Mouse (Mus musculus) gastrocnemius, adult 8-10 months (tissue): ENCODE measurements around the gene Kazn. TPM values are rescaled to one million over a fixed set of nuclear protein-coding genes. Genes with fewer than 3 reads are reported as not detected.
A peak's percentile ranks its signal among the peaks of the same experiment; 100 is the strongest.

ENCODE experiments used
- DNase-seq, 2 experiments: peaks; one replicate each; pipeline ENCODE4 v3.0.0; 2022; ENCODE audit warnings: low spot score in 2 of 2
- total RNA-seq, 4 experiments: library from RNA; stranded (reverse); gene quantifications; 2 replicates each; pipeline ENCODE4 v1.2.4; 2022

The Kazn gene
- total RNA-seq: 1 to 10 TPM; 1.3 to 1.9 (median 1.7) TPM

DNA sequence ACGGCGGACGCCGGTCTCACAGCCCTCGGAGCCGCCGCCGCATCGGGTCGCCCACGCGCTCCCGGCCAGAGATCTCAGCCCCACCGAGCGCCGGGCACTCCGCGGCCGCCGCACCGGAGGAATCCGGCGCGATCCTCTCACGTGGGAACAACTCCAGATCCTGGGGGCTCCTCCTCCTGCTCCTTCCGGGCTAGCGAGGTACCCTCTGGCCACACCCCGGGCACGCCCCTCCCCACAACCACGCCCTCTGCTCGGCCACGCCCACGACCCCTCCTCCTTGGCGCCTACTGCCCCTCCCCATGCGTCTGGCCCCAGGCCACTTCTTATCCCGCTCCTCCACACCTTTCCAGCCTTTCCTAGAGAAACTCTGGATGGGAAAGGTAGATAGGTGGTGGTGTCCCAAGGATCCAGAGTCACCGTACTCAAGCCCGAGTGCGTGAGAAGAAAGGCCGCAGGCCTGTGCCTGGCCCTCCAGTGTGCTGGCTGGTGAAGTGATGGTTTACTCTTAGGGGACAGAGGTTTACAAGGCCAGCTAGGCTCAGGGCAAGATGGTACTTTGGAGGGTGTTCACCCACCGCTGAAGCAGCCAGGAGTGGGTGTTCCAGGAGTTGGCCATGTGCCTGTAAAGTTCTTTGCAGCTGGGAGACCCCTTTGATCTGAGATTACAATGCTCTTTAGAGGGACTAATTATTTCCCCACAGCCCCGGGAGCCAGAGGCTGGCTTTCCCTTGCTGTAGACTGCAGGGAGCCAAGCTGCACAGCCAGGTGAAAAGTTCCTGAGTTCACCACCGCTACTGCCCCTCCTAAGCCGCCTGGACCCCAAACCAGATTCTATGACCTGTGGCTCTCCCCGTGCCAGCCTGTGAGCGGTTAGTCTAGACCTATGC is at the start of gene Kazn:
Gene Kazn (minus strand): TSS at position 162 of the 887 bp plus-strand sequence.
- DNase-seq: peak; percentile 60 to 64

DNA sequence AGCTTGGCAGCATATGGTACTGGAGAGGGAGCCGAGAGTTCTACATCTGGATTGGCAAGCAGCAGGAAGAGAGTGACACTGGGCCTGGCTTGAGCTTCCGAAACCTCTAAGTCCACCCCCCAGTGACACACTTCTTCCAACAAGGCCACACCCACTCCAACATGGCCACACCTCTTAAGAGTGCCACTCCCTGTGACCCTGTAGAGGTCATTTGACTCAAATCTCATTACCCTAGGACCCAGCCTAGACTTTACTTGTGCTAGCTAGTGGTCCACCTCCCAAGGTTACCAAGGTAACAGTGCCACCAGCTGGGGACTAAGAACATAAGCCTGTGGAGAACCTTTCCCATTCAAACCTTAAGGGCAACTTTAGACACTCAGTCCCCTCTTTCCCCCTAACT is 46.3 kb upstream of the Kazn start:
- no peak for DNase-seq

DNA sequence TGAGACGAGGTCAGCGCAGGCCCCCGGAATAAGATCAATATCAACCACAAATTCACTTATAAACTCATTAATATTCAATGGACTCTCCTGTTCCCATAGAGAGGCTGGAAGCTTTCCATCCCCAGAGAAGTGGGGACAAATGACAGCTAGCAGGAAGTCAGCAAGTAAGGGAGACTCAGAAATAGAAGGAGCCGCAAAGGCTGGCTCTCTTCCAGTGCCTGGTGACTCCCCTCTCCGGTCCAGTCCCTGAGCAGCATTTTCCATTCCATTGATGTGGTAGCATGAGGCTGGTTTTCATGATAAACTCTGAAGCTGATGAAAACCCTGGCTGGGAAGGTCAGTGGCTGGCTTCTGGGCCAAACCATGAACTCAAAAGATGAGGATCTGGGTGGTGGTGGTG is 44.7 kb upstream of the Kazn start:
- no peak for DNase-seq

DNA sequence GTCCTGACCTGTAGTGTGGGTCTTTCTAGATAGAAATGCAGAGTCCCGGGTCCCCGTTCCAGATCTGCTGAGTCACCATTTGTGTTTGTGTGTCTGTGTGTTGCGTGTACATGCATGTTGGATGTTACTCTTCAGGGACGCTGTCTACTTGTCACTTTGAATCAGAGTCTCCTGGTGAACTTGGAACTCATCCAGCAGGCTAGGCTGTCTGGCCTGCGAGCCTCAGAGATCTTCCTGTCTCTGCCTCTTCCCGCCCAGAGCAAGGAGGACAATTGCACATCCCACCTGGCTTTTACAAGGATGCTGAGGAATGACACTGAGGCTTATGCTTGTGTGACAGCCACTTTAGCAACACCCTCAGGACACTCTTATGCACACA is 39.0 kb upstream of the Kazn start:
- DNase-seq: no peak

DNA sequence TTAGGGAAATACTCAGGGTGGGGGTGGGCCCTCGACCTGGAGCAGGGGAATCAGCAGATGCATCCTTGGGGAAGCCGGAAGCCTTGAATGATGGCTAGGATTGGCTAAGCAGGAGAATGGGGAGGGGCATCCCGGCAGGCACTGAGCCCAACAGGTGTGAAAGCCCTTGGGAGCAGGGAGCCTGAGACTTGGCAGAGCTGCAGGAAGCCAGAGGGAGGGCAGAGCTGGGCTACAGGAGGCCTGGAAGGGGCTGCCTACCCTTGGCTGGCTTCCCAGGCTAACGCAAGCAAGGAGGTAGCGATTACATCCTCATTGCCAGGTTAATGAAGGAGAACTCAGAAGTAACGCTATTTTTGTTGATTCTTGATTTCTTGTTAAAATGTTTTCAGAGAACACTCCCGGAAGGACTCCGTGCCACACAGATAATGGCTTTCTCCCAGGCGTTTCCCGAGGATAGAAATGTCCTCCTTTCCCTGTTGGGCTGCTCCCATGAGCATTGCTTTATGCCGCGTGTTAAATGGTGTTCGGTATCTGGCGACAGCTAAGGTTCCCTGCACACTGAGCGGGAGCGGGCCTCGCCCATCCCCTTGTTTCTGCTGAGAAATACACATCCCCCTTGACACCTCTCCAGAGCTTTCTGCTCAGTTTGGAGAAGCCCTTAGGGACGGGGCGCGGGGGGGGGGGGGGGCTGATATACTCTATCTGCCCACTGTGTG is 38.4 kb upstream of the Kazn start:
- DNase-seq: no peak

DNA sequence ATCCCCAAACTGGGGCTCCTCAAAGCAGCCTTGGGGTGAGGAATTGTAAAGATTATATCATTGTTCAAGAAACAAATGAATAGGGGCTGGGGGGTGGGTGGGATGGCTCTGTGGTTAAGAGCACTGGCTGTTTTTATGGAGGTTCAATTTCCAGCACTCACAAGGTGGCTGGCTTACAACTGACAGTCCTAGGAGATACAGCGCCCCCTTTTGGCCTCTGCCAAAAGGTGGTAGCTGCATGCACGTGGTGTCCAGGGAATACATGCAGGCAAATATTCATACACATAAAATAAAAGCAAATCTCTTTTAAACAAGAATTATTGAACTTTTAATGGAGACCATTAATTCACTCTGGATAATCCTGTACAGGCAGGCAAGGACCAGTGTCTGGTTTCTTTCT is 36.0 kb upstream of the Kazn start:
- DNase-seq: no peak

DNA sequence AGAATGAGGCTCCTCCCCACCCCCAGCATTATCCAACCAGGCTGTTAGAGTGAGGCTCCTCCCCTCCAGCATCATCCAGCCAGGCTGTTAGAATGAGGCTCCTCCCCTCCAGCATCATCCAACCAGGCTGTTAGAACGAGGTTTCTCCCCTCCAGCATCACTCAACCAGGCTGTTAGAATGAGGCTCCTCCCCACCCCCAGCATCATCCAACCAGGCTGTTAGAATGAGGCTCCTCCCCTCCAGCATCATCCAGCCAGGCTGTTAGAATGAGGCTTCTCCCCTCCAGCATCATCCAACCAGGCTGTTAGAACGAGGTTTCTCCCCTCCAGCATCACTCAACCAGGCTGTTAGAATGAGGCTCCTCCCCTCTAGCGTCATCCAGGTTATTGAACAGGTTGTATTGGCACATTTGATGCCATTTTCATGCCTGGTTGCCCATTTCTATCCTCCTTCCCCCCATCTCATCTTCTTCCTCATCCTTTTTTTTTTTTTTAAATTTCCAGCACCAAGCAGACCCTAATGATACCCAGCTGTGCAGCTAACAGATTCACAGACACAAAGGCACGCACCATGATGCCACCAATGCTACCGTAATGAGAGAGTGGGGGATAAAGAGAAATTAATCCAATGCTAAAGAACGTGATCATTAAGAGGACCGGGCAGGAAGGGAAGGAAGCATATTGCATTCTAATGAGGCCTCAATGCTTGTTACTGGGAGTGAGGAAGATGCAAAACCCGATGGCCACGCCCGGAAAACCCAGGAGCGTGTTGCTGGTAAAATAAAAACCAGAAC is 35.4 kb upstream of the Kazn start:
- no peak for DNase-seq

DNA sequence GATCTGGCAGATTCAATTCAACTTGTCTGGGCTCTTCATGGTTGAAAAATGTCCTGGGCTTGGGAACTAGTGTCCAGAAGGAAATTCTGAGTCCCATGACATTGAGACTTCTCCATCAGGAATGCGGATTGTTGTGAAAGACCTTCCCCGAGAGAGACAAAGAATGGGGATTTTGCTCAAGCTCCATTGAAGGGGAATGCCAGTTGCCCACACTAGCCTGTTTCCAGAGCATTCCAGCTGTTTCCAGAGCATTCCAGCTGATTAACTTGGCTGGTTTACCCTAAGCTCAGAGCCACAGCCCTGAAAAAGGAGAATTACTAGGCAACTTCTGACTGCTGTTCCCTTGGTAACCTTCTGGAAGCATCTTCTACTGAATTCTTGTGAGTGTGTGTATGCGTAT is 32.3 kb upstream of the Kazn start:
- no peak for DNase-seq

DNA sequence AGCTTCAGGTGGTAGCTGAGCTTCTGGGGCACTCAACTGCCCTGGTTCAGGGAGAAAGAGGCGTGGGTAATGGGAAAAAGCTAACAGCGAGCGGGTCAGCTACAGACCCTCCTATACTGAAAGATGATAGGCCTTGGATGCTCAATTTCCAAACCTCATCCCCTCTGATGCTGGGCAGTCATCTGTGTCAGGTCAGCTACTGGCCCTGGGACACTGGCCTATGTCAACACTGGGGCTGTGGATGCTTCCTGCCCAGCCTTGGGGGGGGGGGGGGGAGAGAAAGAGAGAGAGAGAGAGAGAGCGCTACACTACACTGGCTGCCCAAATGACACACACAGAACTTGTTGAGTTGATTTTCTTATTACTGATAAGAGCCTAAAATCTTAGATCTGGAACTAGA is 28.6 kb upstream of the Kazn start:
- DNase-seq: no peak

DNA sequence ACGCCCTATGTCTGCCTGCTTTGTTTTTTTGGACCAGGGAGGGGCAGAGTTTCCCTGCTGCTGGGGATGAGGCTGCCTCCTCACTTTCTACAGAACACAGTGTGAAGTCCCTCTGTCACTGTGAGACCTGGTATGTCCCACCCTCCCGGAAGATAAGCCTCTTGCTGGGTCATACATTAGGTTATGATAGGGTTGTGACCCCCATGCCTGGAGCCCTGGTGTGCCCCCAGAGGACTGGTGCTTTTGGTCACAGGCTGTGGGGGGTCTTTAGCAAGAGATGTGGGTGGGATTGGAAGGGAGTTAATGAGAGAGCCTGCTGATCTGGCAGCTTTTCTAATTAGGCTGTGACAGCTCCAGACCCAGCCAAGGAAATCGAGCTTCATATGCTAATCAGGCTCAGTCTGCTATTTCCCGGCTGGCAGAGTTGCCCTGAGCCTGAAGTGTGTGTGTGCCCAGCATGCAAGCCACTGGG is 28.2 kb upstream of the Kazn start:
- DNase-seq: no peak

DNA sequence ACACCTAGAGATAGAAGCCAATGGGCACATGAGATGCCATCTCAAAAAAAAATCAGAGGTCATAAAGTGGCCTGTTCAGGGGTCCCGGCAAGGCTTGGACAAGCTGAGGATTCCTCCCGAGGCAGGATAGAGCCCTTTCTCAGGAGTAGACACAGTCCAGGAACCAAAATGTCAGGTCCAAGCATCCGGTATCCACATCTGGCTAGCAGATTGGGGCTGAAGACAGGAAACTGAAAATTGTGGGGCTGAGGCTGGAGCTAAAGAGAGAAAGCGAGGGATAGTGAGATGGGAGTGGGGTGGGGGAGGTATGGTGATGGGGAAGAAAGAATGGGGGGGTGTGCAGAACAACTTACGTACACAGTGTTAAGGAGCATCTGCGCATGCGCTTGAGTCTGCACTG is 25.1 kb upstream of the Kazn start:
- DNase-seq: no peak

DNA sequence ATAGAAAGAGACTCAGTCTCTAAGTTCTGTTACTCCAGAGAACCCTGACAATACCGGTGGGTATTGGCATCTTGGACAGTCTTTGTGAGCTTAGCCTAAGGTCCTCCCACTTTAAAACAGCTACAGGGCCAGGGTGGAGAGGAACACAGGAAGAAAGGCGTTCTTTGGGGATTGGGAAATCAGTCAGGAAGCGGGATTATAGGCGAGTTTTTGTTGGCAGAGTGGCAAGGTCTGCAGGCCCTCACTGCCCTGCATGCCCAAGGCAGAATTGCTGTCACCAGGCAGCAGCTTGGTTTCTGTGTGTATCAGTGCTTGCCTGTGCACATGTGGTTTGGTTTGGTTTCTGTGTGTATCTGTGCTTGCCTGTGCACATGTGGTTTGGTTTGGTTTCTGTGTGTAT is 22.5 kb upstream of the Kazn start:
- no peak for DNase-seq

DNA sequence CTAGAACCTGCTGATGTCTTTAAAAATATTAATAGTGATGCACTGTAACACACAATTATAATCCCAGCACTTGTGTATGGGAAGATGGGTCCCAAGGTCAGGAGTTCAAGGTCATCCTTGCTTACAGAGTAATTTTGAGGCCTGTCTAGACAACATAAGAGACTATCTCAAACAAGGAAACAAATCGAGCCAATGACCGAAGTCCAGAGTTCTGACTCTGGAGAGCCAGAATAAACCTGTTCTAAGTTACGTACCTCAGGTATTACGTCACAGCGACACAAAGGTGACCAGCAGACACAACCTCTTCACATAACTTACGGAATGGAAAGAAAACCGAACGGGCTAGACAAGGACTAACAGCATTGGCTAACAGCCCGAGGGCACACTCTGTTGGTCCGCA is 19.5 kb upstream of the Kazn start:
- DNase-seq: no peak

DNA sequence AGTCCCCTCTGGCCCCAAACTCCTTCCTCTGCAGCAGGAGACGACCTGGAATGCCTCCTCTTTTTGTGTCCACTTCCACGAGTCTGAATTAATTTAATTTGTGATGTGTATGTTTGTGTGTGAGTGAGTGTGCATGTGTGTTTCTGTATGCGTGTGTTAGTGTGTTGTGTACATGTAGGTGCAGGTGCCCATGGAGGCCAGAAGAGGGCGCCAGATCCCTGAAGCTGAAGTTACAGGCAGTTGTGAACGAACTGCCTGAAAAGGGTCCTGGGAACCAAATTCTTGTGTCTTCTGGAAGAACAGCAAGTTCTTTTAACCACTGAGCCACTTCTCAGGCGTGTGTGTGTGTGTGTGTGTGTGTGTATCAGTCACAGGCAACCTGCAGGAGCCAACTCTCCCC is 14.9 kb upstream of the Kazn start:
- DNase-seq: no peak

DNA sequence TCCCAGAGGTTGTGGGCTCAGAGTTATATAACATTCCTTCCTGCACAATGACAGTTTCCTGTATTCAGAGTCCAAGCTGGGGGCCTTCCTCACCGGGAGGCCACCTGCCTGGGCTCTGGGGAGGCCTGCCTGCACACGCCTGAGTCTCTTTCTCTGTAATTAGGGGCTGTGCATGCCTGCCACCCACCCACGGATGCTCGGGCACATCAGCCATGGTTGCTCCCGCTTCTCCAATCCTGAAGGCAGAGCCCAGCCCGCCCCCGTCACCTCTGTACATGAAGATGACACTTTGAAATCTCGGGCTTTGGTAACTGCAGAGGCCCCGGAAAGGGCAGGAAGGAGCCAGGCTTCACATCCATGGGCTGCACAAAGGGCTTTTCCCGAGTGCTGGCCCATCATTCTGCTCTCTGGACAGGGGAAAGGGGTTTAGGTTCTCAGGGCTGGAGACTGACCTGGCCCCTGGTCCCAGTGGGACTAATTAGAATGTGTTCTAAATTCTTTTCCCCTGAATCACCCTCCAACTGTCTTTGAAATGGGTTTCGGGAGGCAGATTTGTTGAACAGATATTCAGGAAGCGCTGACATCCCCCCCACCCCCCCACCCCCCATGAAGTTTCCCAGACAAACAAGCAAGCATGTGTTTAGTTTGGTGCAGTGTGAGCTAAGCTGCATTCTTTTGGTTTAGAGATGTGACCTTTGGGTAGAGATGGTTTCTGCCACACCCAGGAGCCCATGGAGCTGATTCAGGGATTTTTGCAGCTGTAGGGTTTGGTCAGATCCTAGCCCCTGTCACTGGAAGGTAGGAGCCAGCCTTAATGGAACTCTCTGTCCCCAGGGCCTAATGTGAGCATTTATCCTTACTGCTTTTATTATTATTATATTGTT is 12.5 kb upstream of the Kazn start:
- no peak for DNase-seq

DNA sequence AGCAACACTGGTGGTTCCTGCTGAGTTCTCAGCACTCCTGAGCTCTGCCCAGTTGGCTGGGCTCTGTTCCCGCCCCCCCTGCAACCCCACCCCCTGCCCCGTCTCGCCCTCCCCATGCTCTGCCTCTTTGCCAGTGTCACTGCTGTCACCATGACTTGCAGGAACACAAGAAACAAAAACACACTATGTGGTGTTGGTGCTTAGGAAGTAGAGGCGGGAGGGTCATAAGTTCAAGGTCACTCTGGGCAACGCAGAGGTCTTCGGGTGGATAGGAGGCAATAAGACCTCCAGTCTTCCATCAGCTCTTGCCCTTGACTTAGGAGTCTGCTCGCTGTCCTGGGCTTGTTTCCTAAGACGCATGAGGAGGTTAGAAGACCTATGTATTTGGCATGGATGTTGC is 10.9 kb upstream of the Kazn start:
- no peak for DNase-seq

DNA sequence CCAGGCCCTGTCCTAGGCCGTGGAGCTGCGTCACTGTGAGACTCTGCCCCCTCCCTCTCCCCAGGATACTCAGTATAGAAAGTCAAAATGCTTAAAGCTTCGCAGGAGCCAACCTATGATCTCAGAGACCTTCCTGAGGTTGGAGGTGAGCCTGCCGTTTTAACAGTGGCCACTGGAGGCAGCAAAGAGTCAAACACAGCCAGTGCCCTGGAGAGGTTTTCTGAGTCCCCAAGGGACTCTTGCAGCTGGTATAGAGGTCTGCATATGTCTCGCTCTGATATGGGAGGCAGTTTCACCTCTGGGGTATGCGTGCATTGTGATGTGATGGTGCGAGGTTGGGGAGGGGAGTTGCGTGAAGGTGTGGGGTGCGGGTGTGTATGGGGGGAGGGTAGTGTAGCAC is 10.2 kb upstream of the Kazn start:
- DNase-seq: no peak

DNA sequence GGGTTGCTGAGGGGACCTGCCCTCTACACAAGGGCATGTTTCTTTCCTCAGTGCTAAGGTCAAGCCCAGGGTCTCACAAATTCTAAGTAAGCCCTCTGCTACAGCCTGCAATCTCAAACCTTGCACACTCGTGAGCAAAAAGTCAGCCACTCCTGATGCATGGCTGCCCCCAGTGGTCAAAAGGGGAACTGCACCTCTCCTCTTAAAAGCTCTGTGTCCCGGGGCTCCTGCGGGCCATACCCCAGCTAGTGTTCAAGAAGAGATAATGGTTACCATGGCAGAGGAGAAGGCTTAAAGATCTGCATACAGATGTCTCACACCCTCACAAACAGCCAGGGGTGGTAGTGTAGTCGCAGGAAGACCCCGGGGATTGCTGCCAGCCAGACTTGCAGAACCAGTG is 9.2 kb upstream of the Kazn start:
- peak; percentile 58 to 67 for DNase-seq

DNA sequence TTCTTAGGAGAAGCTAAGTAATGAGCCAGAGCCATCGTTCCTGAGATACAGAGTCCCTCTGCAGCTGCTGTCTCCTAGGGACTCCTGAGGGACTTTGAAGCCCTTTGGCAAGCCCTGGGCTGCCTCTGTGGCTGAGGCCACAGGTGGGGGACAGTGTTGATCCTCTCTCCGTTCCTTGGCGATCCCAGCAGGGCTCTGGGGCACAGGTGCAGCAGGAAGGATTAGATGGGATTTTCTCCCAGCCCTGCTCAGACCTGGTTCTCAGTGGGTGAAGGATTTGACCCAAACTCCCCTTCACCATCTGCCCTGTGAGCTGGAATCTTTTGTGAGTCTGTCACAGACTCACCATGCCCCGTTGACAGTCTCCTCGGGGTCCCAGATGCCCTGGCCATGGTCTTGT is 7.5 kb upstream of the Kazn start:
- no peak for DNase-seq

DNA sequence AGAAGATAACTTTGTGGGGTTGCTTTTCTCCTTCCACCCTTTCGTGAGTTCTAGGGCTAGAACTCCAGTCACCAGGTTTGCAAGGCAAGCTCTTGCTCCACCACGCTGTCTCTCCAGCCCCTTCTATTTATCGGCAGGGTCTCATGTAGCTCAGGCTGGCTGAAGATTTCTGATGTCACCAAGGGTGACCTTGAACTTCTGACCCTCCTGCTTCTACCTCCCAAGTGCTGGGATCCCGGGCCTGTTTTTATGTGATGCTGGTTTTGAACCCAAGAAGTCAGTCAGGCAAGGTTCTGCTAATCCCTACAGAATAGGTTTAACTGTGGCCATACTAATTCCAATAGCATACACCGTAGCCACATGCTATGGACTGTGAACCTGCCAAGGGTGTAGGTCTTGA is 5.4 kb upstream of the Kazn start:
- no peak for DNase-seq

DNA sequence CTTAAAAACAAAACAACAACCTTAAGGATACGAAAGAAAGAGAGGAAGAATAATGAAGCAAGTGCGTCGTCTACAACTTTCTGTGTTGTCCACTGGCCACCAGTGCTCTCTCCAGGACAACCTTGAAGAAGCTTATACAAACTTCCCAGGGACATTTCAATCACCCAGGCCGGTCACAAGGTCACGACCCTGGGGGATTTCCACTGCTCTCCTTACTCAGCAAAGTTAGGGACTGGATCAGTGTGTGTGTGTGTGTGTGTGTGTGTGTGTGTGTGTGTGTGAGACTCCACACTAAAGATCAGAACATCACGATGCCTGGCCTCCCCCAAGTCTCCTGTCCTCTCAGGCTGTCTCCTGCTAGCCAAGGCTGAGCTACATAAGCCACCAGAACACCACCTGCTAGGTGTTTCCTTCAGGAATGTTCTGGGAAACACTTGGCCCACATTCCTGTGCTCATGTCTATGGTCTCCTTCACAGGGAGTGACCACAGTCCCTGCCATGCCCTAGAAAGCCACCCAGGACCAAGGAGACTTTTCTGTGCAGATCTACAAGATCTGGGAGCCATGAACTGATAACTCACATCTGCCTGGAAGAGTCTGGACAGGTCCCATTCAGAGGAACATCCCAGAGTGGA is 3.7 kb upstream of the Kazn start:
- no peak for DNase-seq
